Mouse (Mus musculus) CH12.LX (cell line): Measurements from ENCODE around the gene Ppfia2.

Experiments
- CHD1 ChIP-seq: IDR thresholded peaks from 2 replicates; pipeline ENCODE4 v1.6.1; 2012; ENCODE audit warnings: low read depth, low read length, improper control_type of control experiment, inconsistent platforms
- CHD2 ChIP-seq: IDR thresholded peaks from 2 replicates; pipeline ENCODE4 v1.6.1; 2011; ENCODE audit warnings: low read length, improper control_type of control experiment
- CTCF ChIP-seq, 2 experiments: IDR thresholded peaks in 1 of 2; conservative IDR thresholded peaks in 1 of 2; 2 replicates each; pipeline ENCODE4 v1.5.1; 2011 to 2012; ENCODE audit warnings: low read depth in 2 of 2, low read length in 2 of 2, improper control_type of control experiment in 1 of 2, inconsistent platforms in 1 of 2, mild to moderate bottlenecking in 1 of 2, moderate library complexity in 1 of 2
- ELF1 ChIP-seq: IDR thresholded peaks from 2 replicates; pipeline ENCODE4 v1.6.1; 2014; ENCODE audit warnings: low read depth, mild to moderate bottlenecking, inconsistent platforms, low read length, improper control_type of control experiment
- ETS1 ChIP-seq: conservative IDR thresholded peaks from 2 replicates; pipeline ENCODE4 v1.6.1; 2012; ENCODE audit warnings: low read depth, mild to moderate bottlenecking, inconsistent platforms, low read length, improper control_type of control experiment, moderate library complexity
- MAFK ChIP-seq: IDR thresholded peaks from 2 replicates; pipeline ENCODE4 v1.6.1; 2011; ENCODE audit warnings: low read length, improper control_type of control experiment; ENCODE audit not compliant: insufficient replicate concordance
- MAX ChIP-seq: IDR thresholded peaks from 2 replicates; pipeline ENCODE4 v1.6.1; 2011; ENCODE audit warnings: low read length, improper control_type of control experiment
- POLR2A ChIP-seq: IDR thresholded peaks from 2 replicates; pipeline ENCODE4 v1.6.1; 2011; ENCODE audit warnings: low read depth, mild to moderate bottlenecking, improper control_type of control experiment, low read length
- USF2 ChIP-seq: conservative IDR thresholded peaks from 2 replicates; pipeline ENCODE4 v1.6.1; 2011; ENCODE audit warnings: low read depth, low read length, improper control_type of control experiment
- ZC3H11A ChIP-seq: IDR thresholded peaks from 2 replicates; pipeline ENCODE4 v1.6.1; 2012; ENCODE audit warnings: low read depth, mild to moderate bottlenecking, inconsistent platforms, low read length, improper control_type of control experiment
- ZNF384 ChIP-seq: IDR thresholded peaks from 2 replicates; pipeline ENCODE4 v1.6.1; 2012; ENCODE audit warnings: low read depth, low read length, improper control_type of control experiment, inconsistent platforms

- TF ChIP-seq CHD1 (no peak), CHD2 (no peak), ELF1 (no peak), MAX (no peak), POLR2A (no peak), ZNF384 (no peak), CTCF (conservative IDR thresholded peaks at IDR 0.05 in 1 of 2, IDR thresholded peaks at IDR 0.05 in 1 of 2; ENCODE audit: low read depth in 2 of 2, low read length in 2 of 2) (no peak), USF2 (no peak), MAFK (no peak), ZC3H11A (no peak), ETS1 (no peak)
Observed at GRCm38 (mm10) chr10:106881330-106881729, 411.2 kb downstream of the Ppfia2 start.
